Mouse (Mus musculus) ES-E14 (cell line): ENCODE measurements around the gene Tia1. TPM values are rescaled to one million over a fixed set of nuclear protein-coding genes. Genes with fewer than 3 reads are reported as not detected.

ENCODE experiments used
- DNase-seq: peaks from one replicate; pipeline ENCODE4 v3.0.0-alpha.2; 2013; ENCODE audit warnings: low read depth, low spot score
- H3K27ac ChIP-seq: 2 replicates; pipeline ENCODE4 v1.5.1; 2012; ENCODE audit warnings: low read depth, mild to moderate bottlenecking, low read length, moderate library complexity, mixed read lengths; ENCODE audit not compliant: poor library complexity, insufficient read depth, severe bottlenecking
- H3K36me3 ChIP-seq: 2 replicates; pipeline ENCODE4 v1.6.1; 2012; ENCODE audit warnings: mild to moderate bottlenecking, low read length, moderate library complexity, mixed read lengths; ENCODE audit not compliant: control insufficient read depth, poor library complexity, insufficient read depth, severe bottlenecking
- H3K4me1 ChIP-seq, 2 experiments: fragments of 150-350 bp in 1 of 2; sonication (generic) in 1 of 2; 2 replicates each; pipeline ENCODE4 v1.6.1; 2012; ENCODE audit warnings: low read length in 2 of 2, mild to moderate bottlenecking in 1 of 2, mixed read lengths in 1 of 2; ENCODE audit not compliant: control insufficient read depth in 2 of 2, insufficient read depth in 2 of 2, poor library complexity in 1 of 2
- H3K4me3 ChIP-seq, 2 experiments: fragments of 150-350 bp in 1 of 2; sonication (generic) in 1 of 2; 2 replicates each; pipeline ENCODE4 v1.5.1; 2012; ENCODE audit warnings: low read length in 2 of 2, low read depth in 1 of 2, mild to moderate bottlenecking in 1 of 2, mixed read lengths in 1 of 2; ENCODE audit not compliant: insufficient read depth in 1 of 2, poor library complexity in 1 of 2, severe bottlenecking in 1 of 2
- H3K9ac ChIP-seq: 2 replicates; pipeline ENCODE4 v1.6.1; 2012; ENCODE audit warnings: low read depth, mild to moderate bottlenecking, low read length, mixed read lengths; ENCODE audit not compliant: poor library complexity, insufficient read depth, severe bottlenecking
- H3K9me3 ChIP-seq: fragments of 150-350 bp; sonication (generic); 2 replicates; pipeline ENCODE4 v1.6.1; 2012; ENCODE audit warnings: low read depth, mild to moderate bottlenecking, low read length; ENCODE audit not compliant: control insufficient read depth, insufficient read depth
- CHD2 ChIP-seq: IDR thresholded peaks from 2 replicates; pipeline ENCODE4 v1.6.1; 2014; ENCODE audit warnings: mild to moderate bottlenecking, low read depth, low read length, inconsistent platforms
- HCFC1 ChIP-seq: IDR thresholded peaks from 2 replicates; pipeline ENCODE4 v1.6.1; 2012; ENCODE audit warnings: low read length, inconsistent platforms, borderline replicate concordance; ENCODE audit not compliant: insufficient read depth
- MAFK ChIP-seq: IDR thresholded peaks from 2 replicates; pipeline ENCODE4 v1.6.1; 2014; ENCODE audit warnings: mild to moderate bottlenecking, low read depth, low read length, inconsistent platforms; ENCODE audit not compliant: insufficient read depth
- ZC3H11A ChIP-seq: IDR thresholded peaks from 2 replicates; pipeline ENCODE4 v1.6.1; 2012; ENCODE audit warnings: low read depth, mild to moderate bottlenecking, inconsistent platforms, low read length, borderline replicate concordance
- ZNF384 ChIP-seq: IDR thresholded peaks from 2 replicates; pipeline ENCODE4 v1.6.1; 2012; ENCODE audit warnings: low read depth, low read length, inconsistent platforms
- in situ Hi-C, 2 experiments: fragments of 600-800 bp; cut with MboI; formaldehyde crosslinking; loops; one replicate each; pipeline ENCODE4 v1.15.1; 2025; ENCODE audit warnings: low sequenced_read_pairs in 2 of 2, inconsistent platforms in 1 of 2; ENCODE audit not compliant: unreplicated experiment in 2 of 2
- total RNA-seq: library from RNA; depleted of rRNA; stranded (reverse); fragments of 300-350 nt; gene quantifications from 2 replicates; pipeline ENCODE4 v1.2.3, GENCODE M21; 2012

Gene Tia1
- total RNA-seq, 1 experiment, result 46.1 TPM

- H3K9ac ChIP-seq, result peak overlapping the region; percentile 84
- no peak for DNase-seq
These were observed 8.1 kb upstream of the Tia1 start for GRCm38 (mm10) chr6:86395969-86396368.

GRCm38 (mm10) chr6:86396581-86397256 is 7.3 kb upstream of the Tia1 start, which contains the start of gene Pcyox1:
Gene Pcyox1, minus strand, starts transcription at chr6:86397154.
- Histone ChIP-seq H3K36me3 (peaks cover 14% of the 10 kb centered on the region; the same call in 1 of the 2 replicates), H3K4me1 (peaks cover 6 to 7% of the 10 kb centered on the region in 2 experiments; a peak in 2 of 4 replicates), H3K9ac (peak within 1 kb of the TSS; percentile 84), H3K9me3 (no peaks in the 10 kb centered on the region), H3K4me3 (peak within 1 kb of the TSS; percentile 88 to 94), H3K27ac (no peak within 1 kb of the TSS)
- in situ Hi-C loops, result no loop called here
- peak; percentile 74 for DNase-seq
- TF ChIP-seq ZC3H11A (no peak), HCFC1 (peak; percentile 14; the same call in 1 of the 2 replicates)

More at GRCm38 (mm10) chr6:86395969-86396368, 8.1 kb upstream of the Tia1 start:
- Histone ChIP-seq H3K9me3 (no peaks in the 10 kb centered on the region), H3K4me1 (peaks cover 6 to 7% of the 10 kb centered on the region in 2 experiments; a peak in 2 of 4 replicates), H3K36me3 (peaks cover 16% of the 10 kb centered on the region), H3K4me3 (peak overlapping the region; percentile 88 to 94), H3K27ac (no peak overlapping the region)
- in situ Hi-C loops, result no loop called here
- TF ChIP-seq MAFK (no peak), HCFC1 (no peak), CHD2 (no peak), ZC3H11A (no peak), ZNF384 (no peak)

DNA sequence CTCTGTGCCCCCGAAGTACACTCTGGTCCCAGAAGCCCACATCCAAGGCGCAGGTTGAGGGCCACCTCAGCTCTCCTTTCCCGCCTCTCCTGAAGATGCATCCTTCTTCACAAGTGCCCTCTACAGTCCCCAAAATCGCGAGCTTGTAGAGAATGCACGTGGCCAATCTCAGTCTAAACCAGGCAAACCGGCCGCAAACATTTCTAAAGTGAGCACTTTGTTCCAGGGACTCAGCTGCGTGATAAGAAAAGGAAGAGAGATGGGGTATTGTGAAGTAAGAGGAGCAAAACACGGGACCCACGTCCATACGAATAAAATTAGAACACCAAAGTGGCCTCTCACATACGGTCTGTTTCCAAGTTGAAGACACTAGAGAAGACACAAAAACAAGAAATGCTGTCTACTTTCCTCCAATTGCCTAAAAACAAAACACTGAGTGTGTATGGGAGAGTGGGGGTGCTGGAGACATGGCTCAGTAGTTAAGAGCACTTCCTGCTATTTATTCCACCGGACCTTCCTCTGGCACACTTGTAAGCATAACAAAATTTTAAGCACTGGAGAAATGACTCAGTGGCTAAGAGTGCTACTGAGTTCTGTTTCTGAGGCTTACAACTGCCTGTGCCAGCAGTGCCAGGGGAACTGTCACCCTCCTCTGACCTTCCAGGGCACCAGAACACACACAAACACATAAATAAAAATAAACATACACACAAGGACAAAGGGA is 6.6 kb upstream of the Tia1 start:
- peak overlapping the region; percentile 81 for H3K9ac ChIP-seq
- no peaks in the 10 kb centered on the region for H3K9me3 ChIP-seq
- H3K4me3 ChIP-seq, result peak overlapping the region; percentile 88 to 94
- DNase-seq, result no peak
- H3K4me1 ChIP-seq, result peaks cover 6 to 7% of the 10 kb centered on the region in 2 experiments; a peak in 2 of 4 replicates
- TF ChIP-seq ZNF384, result no peak
- TF ChIP-seq CHD2, result no peak
- TF ChIP-seq ZC3H11A, result no peak
- no peak for TF ChIP-seq MAFK
- no peak for TF ChIP-seq HCFC1
- in situ Hi-C loops, result no loop called here
- H3K27ac ChIP-seq, result no peak overlapping the region
- peaks cover 9% of the 10 kb centered on the region; the same call in 1 of the 2 replicates for H3K36me3 ChIP-seq

GRCm38 (mm10) chr6:86398986-86399385 is 5.0 kb upstream of the Tia1 start:
- no peak overlapping the region for H3K4me3 ChIP-seq
- no peak for DNase-seq
- TF ChIP-seq ZNF384, result no peak
- no peak for TF ChIP-seq CHD2
- no peak for TF ChIP-seq MAFK
- TF ChIP-seq ZC3H11A, result no peak
- no peak for TF ChIP-seq HCFC1
- H3K4me1 ChIP-seq, result peaks cover 6 to 7% of the 10 kb centered on the region in 2 experiments; a peak in 2 of 4 replicates
- H3K27ac ChIP-seq, result no peak overlapping the region
- peaks cover 6% of the 10 kb centered on the region; the same call in 1 of the 2 replicates for H3K36me3 ChIP-seq
- H3K9ac ChIP-seq, result no peak overlapping the region
- in situ Hi-C loops, result no loop called here
- no peaks in the 10 kb centered on the region for H3K9me3 ChIP-seq
